Mouse (Mus musculus) frontal cortex, postnatal 10 days (tissue): ENCODE results near the gene Nfib.
A peak's percentile ranks its signal among the peaks of the same experiment; 100 is the strongest.

Experiments
- DNase-seq, 2 experiments: peaks; one replicate each; pipeline ENCODE4 v3.0.0; 2022; ENCODE audit warnings: low spot score in 2 of 2, mixed read lengths in 1 of 2

Nfib gene

DNA sequence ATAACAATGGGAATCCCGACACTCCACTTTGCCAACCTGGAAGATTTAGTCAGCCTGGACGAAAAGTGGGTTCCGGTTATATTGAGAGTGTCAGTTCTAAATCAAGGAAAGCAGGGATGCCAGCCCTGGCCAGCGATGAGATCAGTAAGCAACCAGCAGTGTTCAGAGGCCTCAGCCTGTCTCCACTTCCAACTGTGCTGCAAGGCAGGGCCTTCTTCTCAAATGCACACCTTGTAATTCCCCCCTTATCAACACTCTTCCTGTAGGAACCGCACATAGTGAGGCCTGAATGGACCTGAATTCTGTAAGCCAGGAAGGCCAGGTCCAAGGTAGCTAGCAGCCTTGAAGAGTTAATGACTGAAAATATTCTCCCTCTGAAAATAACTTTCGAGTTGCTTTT lies 239.4 kb downstream of the Nfib start:
- no peak for DNase-seq

DNA sequence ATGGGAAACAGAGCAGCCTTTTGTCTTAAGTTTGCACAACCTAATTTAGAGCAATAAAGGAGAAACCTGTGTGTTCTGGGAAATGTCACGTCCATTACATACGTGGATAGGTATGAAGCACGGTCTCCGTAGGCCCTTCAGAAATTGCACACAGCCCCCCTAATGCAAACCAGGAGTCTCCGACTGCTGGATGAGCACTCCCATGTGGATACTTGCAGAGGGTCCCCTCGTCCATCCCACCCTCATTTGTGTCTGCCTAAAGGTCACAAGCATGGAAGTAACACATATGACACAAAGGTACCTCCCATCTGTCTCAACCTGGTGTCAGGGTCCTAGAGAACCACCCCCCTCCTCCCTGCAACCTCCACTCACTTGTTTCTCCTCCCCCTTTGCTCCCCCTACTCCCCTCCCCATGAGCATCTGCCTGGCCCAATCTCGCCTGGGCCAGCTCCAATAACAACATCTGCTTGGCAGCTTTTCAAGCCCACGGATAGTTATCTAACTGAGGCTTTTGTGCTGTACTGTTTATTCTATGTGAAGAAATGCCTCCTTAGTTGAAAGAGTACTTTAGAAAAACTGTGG lies 241.4 kb downstream of the Nfib start:
- DNase-seq: peak; percentile 31 to 45

DNA sequence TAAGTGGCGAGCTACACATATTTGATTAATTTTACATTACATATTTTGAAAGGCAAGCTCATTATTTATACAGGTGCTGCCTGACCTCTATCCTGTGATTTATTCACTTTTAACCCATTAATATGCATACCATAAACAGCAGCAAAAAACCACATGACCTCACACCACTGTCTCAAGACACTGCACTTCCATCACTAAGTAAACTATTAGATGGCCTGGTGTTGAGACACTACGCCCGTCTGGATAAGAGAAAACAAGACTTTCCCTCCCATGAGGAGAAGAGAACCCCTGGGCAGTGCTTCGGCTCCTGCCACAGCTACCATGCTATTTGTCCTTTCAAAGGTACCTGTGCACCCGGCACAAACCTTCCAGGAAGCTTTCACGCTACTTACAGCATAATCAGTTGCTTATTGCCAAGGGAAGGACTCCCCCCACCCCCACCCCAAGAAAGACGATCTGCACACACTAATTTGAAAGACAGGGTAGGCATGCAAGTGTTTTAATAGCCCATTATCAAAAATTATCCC lies 242.3 kb downstream of the Nfib start:
- DNase-seq: no peak

DNA sequence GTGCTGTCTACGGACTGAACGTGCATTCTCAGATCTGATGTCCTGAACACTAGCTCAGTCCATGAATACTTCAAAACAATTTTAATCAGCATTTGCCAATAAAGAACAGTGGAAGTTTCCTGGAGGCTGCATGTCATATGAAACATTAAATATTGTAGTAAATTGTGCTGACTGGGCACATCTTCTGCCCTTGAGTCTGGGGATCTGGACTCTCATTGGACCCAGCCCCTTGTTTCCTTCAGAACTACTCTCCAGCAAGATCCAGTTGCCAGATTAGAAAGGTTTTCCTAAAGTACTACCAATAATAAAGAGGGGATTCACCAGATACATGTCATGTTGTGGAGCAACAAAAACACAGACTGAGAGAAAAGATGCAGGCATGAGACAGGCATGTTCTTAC lies 243.9 kb downstream of the Nfib start:
- no peak for DNase-seq

DNA sequence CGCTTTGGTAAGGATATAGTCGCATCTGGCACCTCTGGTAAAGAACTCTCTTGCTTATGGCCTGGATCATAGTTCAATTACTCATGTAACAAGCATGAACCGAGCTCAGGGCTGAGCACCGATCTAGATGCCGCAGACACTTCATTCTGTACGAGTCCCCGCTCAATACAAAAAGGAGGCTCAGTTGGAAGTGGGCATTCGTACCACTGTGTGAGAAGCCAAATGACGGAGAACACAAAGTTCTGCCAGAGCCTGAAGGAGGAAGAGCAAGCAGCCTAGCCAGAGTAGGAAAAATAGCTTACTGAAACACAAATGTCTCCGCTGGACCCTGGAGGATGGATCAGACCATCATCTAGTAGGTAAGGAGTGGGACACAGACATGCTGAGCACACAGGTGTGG lies 246.7 kb downstream of the Nfib start:
- DNase-seq: no peak

DNA sequence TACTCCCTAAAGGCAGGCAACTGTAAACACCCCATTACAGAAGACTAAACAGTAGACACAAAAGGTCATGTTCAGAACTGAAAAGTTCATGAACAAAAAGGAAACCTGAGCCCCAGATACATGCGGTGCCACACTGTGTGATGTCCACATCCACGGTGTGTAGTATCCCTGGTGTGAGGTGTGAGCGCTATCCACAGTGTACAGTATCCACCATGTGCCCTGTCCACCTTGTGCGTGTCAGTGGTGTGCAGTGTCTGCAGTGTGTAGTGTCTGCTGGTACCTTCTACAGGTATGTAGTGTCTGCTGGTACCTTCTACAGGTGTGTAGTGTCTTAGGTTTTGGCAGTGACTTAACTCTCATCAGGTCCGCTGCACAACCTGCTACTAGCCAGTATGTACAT lies 248.6 kb downstream of the Nfib start:
- no peak for DNase-seq

DNA sequence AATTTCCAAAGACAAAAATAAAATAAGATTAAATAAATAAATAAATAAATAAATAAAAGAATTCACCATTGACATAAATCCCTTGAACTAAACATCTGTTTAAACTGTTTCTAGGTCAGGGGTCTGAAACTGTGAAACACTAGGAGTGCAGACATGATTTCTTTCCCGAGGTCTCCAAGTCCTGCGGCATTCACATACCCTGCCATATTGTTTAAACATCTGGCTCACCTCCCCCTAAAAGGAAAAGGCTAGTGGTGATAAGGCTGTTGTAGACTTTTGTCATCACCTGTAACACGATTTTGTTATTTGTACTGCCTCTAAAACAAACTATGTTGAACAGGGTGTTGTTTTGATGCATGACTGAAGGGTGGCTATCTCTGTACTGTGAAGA lies 249.2 kb downstream of the Nfib start:
- no peak for DNase-seq

DNA sequence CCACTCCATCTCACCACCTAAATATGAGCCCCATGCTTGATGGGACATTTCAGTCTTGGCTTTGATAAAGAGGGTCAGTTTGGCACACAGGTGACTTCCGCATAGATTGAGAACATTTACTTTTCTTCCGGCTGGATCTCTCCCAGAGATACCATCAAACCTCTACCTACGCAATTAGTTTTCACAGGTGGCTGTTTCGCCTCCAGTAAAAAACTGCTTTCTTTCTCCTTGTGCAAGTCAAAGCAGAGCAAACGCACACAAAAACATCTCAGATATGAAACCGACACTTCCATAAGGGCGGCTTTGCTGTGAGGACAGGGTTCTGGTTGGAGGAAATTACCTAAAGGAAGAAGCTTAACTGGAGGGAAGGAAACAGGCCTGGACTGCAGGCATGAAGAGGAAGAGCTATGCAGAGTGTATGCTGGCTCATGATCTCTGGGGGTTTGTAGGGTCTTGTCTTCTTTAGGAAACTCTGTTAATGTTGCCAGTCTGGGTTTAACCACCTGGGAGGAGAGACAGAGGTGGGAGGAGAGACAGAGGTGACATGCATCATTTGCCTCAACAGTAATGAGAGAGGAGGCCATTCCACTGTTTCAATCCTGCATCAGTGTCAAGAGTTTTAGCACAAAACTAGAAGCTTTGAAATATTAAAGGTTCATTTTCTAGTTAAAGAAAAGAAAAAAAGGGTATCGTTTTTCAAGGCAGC lies 249.8 kb downstream of the Nfib start:
- no peak for DNase-seq

DNA sequence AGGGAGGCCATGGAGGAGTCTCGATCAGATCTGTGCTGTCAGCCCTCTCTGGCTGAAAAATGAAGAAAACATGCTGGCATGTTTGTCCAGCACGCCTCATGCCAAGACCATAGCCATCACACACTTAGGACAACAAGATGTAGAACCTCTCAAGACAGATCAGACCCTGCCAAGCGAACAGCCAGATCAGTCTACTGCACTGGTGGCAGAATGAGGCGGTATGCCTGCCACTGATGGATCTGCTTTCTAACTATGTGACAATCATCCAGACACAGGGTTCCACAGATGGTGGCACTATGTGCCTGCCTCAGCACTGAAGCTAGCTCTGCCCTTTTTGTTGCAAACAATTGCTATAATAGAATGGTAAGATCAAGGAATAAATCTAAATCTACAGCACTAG lies 250.6 kb downstream of the Nfib start:
- no peak for DNase-seq

DNA sequence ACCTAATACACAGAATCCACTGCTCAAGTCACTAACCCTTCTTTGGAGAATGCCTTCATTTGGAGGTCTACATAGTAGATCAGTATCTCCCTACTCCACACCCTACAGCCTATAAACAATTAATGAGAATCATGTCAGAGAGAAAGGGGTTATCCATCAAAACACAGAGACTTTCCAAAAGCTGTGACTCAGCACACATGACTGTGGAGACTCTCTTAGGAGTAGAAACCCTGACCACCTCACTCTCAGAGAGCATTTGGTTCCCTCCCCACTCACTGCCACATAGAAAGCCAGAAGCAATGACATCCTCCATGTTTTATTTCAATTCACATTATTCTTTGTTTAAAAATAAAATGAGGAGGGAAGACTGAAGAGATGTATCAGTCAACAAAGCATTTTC lies 252.2 kb downstream of the Nfib start:
- no peak for DNase-seq

DNA sequence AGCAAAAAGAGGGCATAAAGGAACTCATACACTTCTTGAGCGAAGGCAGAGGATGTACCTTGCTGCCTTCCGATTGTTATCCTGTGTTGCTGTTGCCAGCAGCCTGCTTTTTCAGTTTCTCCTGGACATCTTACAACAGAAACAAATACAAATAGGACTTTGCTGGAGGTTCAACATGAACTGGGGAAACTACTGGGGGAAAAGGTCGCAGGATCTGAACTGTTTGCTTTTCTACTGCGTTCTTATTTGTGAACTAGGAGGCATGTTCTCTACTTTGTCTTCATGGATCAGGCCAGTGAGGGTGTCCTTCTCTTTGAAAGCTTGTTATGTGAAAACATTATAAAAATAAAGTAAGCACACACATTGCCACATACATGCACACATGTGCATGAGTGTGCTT lies 252.6 kb downstream of the Nfib start:
- no peak for DNase-seq

DNA sequence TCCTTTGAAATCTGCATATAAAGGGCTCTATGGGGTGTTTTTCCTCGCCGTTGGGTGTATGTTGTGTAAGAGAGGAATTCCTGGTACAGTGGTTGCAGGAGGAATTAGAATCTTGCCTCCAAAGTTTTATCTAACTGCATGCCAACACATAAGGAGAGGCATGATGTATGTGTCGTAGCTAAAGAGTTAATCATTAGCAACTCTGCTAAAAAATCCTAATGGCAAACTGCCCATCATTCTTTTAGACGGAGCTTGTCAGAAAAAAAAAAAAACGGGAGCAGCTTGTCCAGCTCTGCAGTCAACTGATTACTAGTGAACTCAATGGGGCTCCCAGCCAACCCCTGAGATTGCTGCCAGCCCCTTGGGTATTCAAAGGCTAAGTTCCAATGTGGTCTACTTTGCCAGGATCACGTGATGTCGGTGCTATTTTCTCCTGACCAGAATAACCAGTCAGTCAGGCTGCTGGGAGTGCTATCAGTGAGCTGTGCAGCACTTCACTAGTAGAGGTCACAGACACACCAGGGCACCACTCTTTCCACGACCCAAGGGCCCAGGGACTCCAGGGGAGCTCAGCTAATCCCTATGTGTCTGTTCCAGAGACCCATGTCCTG lies 258.4 kb downstream of the Nfib start:
- peak; percentile 63 to 70 for DNase-seq

DNA sequence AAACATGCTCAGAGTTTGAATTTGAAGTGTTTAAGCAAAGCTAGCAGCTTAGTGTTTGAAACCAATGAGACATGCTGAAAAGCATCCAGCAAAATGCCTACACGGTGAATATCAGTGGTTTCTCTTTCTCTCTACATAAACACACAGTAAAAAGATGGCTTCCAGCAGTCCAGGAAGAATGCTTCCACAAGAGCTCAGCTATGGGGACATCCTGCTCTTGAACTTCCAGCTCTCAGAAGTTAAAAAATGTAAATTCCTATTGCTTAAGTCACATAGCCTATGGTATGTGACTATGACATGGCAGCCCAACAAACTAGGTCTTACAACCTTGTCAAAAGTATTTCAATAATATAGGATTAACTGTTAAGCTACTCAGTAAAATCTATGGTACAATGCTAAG lies 261.5 kb downstream of the Nfib start:
- DNase-seq: no peak

DNA sequence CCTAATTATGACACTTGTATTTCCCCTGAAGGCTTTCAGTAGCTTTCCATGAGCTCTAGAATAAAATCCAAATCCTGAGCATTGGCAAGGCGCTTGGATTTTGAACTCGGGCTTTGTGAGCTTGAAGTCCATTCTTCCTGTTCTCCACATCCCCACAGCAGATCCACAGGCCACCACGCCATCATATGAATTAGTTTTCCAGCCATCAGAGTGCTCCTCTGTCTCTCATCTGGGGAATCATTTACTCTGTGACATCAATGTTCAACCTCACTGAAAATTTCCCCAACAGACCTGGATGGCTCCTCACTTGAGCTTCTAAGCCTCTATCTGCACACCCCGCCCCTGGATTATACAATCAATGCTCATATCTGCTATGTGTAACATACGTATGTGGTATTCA lies 262.1 kb downstream of the Nfib start:
- DNase-seq: no peak

DNA sequence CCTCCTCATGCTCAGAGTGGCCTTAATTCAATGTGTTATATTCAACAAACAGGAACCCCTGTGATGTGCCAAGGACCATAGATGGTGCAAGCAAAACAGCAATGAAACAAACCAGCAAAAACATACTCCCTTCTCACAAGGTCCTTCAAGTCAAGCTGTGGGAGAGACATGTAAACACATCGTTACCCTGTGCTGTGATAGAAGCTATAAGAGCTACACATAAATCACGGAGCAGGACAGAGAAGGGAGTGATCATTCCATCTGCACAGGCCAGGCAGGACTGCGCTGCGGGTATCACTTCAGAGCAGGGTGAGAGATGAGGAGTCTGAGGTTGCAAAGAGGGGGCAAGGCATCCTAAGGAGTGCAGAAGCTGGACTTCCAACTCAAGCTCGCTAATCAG lies 262.5 kb downstream of the Nfib start:
- DNase-seq: no peak

DNA sequence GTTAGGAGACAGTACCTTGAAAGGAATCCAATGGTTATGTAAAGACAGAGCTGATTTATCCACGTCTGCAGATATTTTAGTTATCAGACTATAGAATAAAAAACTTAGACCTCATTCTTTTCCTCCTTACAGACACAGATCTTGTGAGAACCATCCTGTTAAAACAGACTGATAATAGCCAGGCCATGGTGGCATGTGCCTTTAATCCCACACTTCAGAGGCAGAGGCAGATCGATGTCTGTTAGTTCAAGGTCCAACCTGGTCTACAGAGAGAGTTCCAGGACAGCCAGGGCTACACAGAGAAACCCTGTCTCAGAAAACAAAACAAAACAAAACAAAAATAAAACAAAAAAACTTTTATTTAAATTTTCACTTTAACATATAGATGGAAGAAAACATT lies 264.9 kb downstream of the Nfib start:
- DNase-seq: no peak

DNA sequence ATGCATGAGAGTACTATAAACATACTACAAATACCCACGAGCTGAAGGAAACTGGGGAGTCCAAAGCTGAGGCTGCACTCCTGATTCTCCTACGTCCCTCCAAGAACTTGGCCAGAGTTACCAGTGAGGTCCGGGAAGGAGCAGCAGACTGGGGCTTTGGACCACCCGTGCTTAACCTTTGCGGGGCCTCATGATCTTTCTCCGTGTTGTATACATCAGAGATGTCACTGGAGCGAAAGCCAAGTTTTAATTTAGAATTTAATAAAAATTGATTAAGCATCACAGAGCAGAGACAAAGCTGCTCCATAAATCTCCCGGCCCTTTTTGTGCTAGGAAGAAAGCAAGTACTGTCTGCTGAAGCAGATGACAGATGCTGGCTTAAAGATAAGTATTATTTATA lies 265.7 kb downstream of the Nfib start:
- no peak for DNase-seq

DNA sequence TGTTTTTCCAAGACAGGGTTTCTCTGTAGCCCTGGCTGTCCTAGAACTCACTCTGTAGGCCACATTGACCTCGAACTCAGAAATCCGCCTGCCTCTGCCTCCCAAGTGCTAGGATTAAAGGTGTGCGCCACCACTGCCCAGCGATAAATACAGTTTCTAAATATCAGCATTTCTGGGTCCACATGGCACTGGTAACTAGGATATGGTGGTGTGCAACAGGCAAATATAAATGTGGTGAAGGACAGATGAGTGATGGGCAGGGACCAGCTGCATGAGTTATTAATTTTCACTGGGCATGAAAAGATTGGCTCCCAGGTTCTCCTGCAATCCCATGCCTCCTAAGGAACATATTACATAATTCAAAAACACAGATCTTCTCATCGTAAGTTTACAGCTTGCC lies 266.9 kb downstream of the Nfib start:
- DNase-seq: no peak

DNA sequence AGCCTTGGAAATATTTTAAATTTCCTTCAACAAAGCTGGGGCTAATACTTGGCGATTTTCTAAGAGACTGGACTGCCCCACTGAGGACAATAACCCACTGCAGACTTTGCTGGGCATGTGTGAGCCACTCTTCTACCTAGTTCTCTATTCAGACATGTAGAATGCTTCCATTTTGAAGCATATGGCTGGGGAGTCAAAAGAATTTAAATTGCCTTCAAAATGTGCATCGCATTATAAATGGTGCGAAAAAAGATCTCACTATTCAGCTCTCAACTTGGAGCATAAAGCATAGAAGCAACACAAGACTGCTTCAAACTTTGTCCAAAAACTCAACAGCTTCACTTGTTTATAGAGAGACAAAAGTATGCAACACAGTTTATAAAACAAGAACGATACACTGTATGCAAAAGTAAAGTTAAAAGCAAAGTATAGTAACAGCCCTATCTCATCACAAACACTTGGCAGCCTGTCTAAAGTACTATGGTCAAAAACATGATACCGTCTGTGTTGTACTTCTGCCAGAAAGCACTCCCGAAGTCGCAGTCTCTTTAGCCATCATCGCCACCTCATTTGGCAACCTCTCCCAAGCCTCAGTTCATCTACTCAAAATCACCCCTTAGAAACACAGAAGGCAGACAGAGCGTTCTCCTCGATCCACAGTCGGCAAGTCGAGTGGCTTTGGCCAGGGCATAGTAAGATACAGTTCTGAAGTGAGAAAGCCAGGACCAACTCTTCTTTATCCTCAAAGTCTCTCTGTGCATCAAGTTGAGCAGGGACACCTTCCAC lies 267.8 kb downstream of the Nfib start:
- DNase-seq: no peak

DNA sequence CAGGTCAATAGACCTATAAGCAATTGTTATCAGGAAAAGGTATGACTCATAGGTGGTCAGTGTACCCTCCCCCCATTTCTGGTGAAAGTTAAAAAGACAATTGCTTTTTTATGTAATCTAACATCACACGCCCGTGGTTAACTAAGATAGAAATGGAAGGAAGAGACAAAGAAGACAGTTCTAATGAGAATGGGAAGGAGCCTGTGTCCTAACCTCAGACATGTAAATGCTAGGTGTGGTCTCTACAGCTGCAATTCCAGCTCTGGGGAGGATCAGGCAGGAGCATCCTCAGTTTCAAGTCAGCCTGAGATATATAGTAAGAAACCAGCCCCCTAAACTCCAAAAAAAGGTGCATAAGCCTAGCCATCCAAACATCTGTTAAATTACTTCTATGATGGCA lies 268.9 kb downstream of the Nfib start:
- DNase-seq: no peak

DNA sequence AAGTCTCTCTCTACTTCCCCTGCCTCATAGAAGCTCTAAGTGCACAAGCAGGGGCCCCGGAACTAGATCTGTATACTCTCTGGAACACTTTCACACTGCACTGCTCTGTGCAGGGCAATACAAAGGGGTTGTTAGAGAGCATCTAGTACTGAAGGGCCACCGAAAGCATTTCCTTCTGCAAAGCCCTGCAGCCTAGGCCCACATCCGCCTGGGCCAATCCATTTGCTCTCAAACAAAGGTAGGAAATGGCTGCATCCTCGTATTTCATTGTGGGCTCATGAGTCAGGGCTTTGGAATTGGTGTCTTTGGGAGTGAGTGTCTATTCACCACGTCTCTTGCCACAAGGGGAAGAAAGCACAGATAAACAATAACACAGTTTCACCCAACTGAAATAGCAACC lies 269.8 kb downstream of the Nfib start:
- no peak for DNase-seq

DNA sequence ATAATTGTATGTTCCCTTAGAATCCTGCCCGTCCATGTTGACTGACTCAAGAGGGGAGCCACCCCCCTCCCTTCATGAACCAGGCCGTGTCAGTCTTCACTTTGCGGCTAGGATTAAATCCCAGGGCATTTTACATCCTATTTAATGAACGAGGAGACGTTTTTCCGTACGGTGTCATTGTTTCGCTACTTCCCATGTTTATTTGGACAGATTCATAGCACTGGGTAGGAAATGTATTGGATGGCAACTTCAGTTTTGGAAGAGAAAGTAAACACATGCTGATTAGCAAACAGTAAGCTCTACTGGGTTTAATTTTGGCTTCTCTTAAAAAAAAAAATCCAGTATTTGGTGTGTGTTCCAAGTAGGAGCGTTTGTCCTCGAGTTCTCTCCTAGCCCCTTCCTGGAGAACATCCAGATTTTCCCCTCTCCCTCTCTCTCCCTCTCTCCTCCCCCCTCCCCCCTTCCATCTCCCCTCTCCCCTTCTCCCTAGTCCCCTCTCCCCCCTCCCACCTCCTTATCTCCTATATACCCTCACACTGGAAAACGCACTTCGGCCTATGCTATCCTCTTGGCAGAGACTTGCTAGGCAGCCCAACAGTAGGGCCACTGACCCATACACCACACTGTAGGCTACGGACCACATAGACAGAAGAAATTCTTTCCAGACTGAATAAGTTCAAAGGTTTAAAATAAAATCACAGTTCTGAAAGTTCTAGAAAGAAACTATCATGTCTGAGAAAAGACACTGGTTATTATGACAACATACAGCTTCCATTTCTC lies 271.4 kb downstream of the Nfib start:
- DNase-seq: no peak
